Mouse (Mus musculus): ENCODE measurements around the gene Hist1h2ad.
A peak's percentile ranks its signal among the peaks of the same experiment; 100 is the strongest.

Hist1h2ad gene

DNA sequence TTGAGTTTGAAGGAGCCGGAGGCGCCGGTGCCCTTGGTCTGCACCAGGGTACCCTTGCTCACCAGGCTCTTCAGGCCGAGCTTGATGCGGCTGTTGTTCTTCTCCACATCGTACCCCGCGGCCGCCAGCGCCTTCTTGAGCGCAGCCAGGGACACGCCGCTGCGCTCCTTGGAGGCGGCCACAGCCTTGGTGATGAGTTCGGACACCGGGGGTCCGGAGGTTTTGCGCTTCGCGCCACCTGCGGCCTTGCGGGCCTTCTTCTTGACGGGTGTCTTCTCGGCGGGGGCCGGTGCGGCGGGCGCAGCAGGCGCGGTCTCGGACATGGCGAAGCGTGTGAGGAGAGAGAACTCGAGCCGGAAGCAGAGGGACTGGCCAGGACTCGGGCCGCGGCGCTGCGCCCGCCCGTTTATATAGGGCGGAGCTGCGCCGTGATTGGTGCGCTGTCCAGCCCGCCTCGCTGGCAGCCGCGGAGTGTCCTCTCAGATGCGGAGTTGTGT, 48.0 kb downstream of the Hist1h2ad start, which contains the start of gene Hist1h1e:
Gene Hist1h1e, minus strand, starts transcription at position 384 of the 497 bp plus-strand sequence.
- peak; percentile 64 for DNase-seq (ENCODE audit: low spot score)

DNA sequence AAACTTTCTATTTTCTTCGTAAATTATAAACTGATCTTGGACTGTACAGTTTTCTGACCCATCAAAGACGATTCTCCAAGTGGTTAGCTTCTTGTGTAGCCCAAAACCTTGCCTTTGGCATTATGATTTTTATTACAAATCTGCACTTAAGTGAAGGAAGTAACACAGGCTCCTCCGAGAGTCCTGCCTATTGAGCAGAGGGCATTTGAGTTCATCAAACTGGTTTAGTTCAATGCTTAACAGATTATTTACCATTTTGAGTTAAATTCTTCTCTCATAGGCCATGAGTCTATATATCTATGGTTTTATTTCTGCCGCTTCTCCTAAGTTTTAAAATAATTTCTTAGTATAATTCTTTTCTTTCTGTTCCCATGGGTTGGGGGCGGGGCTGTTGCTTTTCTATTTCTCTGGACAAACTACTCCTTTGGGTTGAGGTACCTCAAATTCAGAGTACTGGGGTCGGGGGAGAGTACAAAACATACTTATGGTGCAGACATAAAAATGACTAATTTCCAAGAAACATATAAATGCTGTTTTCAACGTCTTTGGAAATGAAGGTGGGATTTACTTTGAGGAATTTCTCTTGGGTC, 48.8 kb downstream of the Hist1h2ad start:
- no peak for DNase-seq (ENCODE audit: low spot score)

Data from T-cell, adult 2 months (primary cell).